Mouse (Mus musculus) small intestine, adult 2 months (tissue): ENCODE results near the gene Cdh10.

Experiments used
- CTCF ChIP-seq: fragments of 200-500 bp; IDR thresholded peaks from 2 replicates; pipeline ENCODE4 v1.5.1; 2012; ENCODE audit warnings: low read depth, mild to moderate bottlenecking, control low read depth, inconsistent platforms, low read length, moderate library complexity, mixed read lengths; ENCODE audit not compliant: insufficient replicate concordance, insufficient read length; ENCODE audit errors: extremely low read depth
- POLR2A ChIP-seq: fragments of 200-500 bp; IDR thresholded peaks from 2 replicates; pipeline ENCODE4 v1.6.1; 2012; ENCODE audit warnings: low read depth, mild to moderate bottlenecking, control low read depth, inconsistent platforms, low read length, moderate library complexity

DNA sequence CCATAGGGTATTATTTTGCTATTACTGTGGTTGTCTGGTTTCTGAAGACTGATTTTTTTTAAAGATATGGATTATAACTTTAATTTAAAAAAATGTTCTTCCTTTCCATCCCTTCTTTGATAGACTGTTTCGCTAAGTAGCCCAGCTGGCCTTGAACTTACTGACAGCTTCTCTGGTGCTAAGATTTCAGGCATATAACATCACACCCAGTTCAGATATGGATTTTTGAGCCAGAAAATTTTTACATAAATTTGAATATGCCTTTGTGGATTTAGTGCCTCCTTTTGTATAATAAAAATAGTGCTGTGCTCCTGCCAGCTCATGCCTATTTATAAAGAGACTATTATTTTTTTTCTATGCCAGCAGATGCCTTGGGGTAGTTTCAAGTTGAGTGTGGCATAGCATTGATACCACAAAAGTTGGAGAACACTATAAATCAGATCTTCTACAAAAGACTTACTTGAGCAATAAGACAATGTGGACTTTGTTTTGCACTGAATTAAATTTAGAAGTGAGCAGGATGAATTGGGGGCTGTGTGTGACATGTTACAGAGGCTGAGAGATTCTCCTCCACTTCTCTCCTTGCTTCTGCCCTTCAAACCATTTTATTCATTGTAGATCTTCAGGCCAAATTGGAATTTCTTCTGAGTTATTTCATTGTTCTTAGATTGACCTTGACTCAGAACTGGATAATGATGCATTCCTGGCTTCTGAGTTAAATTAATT, 106.8 kb downstream of the Cdh10 start:
- TF ChIP-seq CTCF (no peak), POLR2A (no peak)
